Mouse (Mus musculus) heart, adult 11 months (tissue): ENCODE data around the gene Ints11.

ENCODE experiments used
- DNase-seq: peaks from one replicate; pipeline ENCODE4 v3.0.0; 2022

Ints11 gene

GRCm38 (mm10) chr4:155848434-155849095 lies 20.8 kb upstream of the Ints11 start:
- peak; percentile 92 for DNase-seq

- DNase-seq, result peak; percentile 91
Measured at GRCm38 (mm10) chr4:155849391-155849790, 20.0 kb upstream of the Ints11 start.

- peak; percentile 87 for DNase-seq
Measured at GRCm38 (mm10) chr4:155849792-155850451, 19.4 kb upstream of the Ints11 start.

- DNase-seq, result peak; percentile 88
Measured at GRCm38 (mm10) chr4:155851368-155851767, 18.0 kb upstream of the Ints11 start.

GRCm38 (mm10) chr4:155851951-155852411 lies 17.4 kb upstream of the Ints11 start:
- DNase-seq, result peak; percentile 94

GRCm38 (mm10) chr4:155853421-155853820 lies 15.9 kb upstream of the Ints11 start:
- peak; percentile 91 for DNase-seq

GRCm38 (mm10) chr4:155854991-155855390 lies 14.4 kb upstream of the Ints11 start:
- no peak for DNase-seq

GRCm38 (mm10) chr4:155856071-155856470 lies 13.3 kb upstream of the Ints11 start:
- DNase-seq, result peak; percentile 84

GRCm38 (mm10) chr4:155856881-155857280 lies 12.5 kb upstream of the Ints11 start:
- DNase-seq, result no peak

- DNase-seq, result peak; percentile 90
Measured at GRCm38 (mm10) chr4:155859318-155859717, 10.0 kb upstream of the Ints11 start.

GRCm38 (mm10) chr4:155861787-155862186 lies 7.6 kb upstream of the Ints11 start:
- DNase-seq, result peak; percentile 90

- peak; percentile 92 for DNase-seq
Measured at GRCm38 (mm10) chr4:155863001-155863400, 6.3 kb upstream of the Ints11 start, which contains the start of gene Tas1r3. TSS of gene Tas1r3 (minus strand) at chr4:155863362.

- no peak for DNase-seq
Measured at GRCm38 (mm10) chr4:155868614-155869298, 590 bp upstream of the Ints11 start.

GRCm38 (mm10) chr4:155871404-155871803 lies 2.1 kb downstream of the Ints11 start:
- DNase-seq, result peak; percentile 82

- peak; percentile 92 for DNase-seq
Measured at GRCm38 (mm10) chr4:155883587-155883986, 14.2 kb downstream of the Ints11 start.

- peak; percentile 76 for DNase-seq
Measured at GRCm38 (mm10) chr4:155886330-155886729, 17.0 kb downstream of the Ints11 start.

- peak; percentile 84 for DNase-seq
Measured at GRCm38 (mm10) chr4:155887674-155888073, 18.3 kb downstream of the Ints11 start.

- peak; percentile 72 for DNase-seq
Measured at GRCm38 (mm10) chr4:155888181-155888580, 18.8 kb downstream of the Ints11 start.

GRCm38 (mm10) chr4:155889316-155889715 lies 20.0 kb downstream of the Ints11 start:
- peak; percentile 91 for DNase-seq

GRCm38 (mm10) chr4:155891011-155891471 lies 21.7 kb downstream of the Ints11 start:
- DNase-seq, result no peak

- peak; percentile 99 for DNase-seq
Measured at GRCm38 (mm10) chr4:155891551-155892001, 22.2 kb downstream of the Ints11 start, which contains the start of the genes Pusl1 and Acap3. TSS of gene Pusl1 (minus strand) at chr4:155891781. TSS of gene Acap3 (plus strand) at chr4:155891822.

- DNase-seq, result peak; percentile 99
Measured at GRCm38 (mm10) chr4:155892017-155892416, 22.7 kb downstream of the Ints11 start.
